Mouse (Mus musculus) thymus, adult 2 months (tissue): ENCODE measurements at regions not wholly inside any gene's neighbourhood (a gene's known extent, or its start where the extent isn't known, plus 50 kb on each side); places are given as distances from the start of the nearest gene placed in this dataset.

Source experiments
- DNase-seq: peaks from one replicate; pipeline ENCODE4 v3.0.0; 2021
- H3K27ac ChIP-seq: fragments of 200-500 bp; 2 replicates; pipeline ENCODE4 v1.5.1; 2012; ENCODE audit warnings: low read length, control low read depth; ENCODE audit not compliant: control insufficient read depth, insufficient read depth
- H3K27me3 ChIP-seq: fragments of 200-500 bp; 2 replicates; pipeline ENCODE4 v1.6.1; 2012; ENCODE audit warnings: mild to moderate bottlenecking, low read length, moderate library complexity, mixed read lengths; ENCODE audit not compliant: control insufficient read depth, insufficient read depth
- H3K36me3 ChIP-seq: fragments of 200-500 bp; 2 replicates; pipeline ENCODE4 v1.6.1; 2012; ENCODE audit warnings: mild to moderate bottlenecking, low read length, moderate library complexity; ENCODE audit not compliant: control insufficient read depth, insufficient read depth
- H3K4me1 ChIP-seq: fragments of 200-500 bp; replicated peaks from 2 replicates; pipeline ENCODE4 v1.6.1; 2012; ENCODE audit warnings: low read length; ENCODE audit not compliant: control insufficient read depth, insufficient read depth
- H3K4me3 ChIP-seq: fragments of 200-500 bp; 2 replicates; pipeline ENCODE4 v1.5.1; 2012; ENCODE audit warnings: mild to moderate bottlenecking, low read length, control low read depth, moderate library complexity; ENCODE audit not compliant: control insufficient read depth, insufficient read depth
- CTCF ChIP-seq: fragments of 200-500 bp; IDR thresholded peaks from 2 replicates; pipeline ENCODE4 v1.5.1; 2012; ENCODE audit warnings: mild to moderate bottlenecking, control low read depth, low read length, moderate library complexity, borderline replicate concordance; ENCODE audit not compliant: control insufficient read depth, poor library complexity, insufficient read depth; ENCODE audit errors: extremely low read depth
- POLR2A ChIP-seq: fragments of 200-500 bp; IDR thresholded peaks from 2 replicates; pipeline ENCODE4 v1.6.1; 2012; ENCODE audit warnings: mild to moderate bottlenecking, low read length, control low read depth, moderate library complexity; ENCODE audit not compliant: control insufficient read depth, poor library complexity, insufficient read depth; ENCODE audit errors: extremely low read depth
- WGBS: fragments of 180-500 bp; shearing (Covaris S2); methylation state at CpG from one replicate; pipeline ENCODE4 v1.1.7; 2018; 5-methylcytosine and 5-hydroxymethylcytosine counted together

DNA sequence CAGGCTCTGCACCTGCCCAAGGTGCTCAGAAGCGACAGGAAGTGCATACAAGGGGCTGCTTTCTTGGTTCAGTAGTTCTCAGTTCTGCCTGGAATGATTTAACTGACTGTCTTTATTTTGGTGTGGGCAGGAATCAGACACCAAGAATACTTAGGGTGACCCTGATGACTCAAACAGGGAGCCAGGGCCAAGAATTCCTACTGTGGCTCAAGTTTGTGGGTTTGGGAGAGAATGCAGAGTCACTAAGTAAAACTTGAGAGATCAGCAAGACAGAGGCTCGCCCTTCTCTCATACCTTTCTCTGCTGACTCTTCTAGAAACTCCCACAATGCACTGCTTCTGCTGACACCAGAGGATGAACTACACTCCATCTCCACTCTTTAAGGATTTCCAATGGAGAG is 126.4 kb downstream of the Adra2a start:
- H3K4me1 ChIP-seq, result no peaks in the 10 kb centered on the region
- H3K4me3 ChIP-seq, result no peak overlapping the region
- no peaks in the 10 kb centered on the region for H3K27me3 ChIP-seq
- H3K36me3 ChIP-seq, result no peaks in the 10 kb centered on the region
- no peak for DNase-seq
- TF ChIP-seq CTCF (no peak), POLR2A (no peak)
- 67% methylated on average over 2 of the region's 2 CpGs for WGBS
- no peak overlapping the region for H3K27ac ChIP-seq

GRCm38 (mm10) chr19:54174090-54175055 is 130.4 kb downstream of the Adra2a start:
- Histone ChIP-seq H3K4me3 (no peak overlapping the region), H3K27ac (no peak overlapping the region), H3K4me1 (no peaks in the 10 kb centered on the region), H3K27me3 (no peaks in the 10 kb centered on the region), H3K36me3 (no peaks in the 10 kb centered on the region)
- TF ChIP-seq POLR2A, result no peak
- TF ChIP-seq CTCF, result no peak
- WGBS, result 87% methylated on average over 14 of the region's 14 CpGs
- DNase-seq, result no peak

DNA sequence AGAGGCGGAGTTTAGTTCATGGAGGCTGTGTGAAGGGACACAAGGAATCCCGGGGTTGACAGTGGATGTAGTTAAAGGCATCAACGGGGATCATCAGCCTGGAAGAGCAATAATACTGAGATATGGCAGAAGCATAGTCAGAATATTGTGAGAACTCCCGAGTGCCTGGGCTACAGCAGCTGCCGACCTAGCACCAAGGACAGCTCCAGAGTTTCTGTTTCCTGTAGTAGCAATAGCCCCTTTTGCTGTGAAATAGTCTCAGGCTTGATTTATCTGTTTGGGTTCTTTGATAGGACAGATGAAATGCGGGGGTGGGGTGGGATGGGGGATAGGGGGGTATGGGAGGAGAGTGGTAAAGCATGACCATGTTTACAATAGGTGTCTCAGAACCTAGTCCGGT is 131.8 kb downstream of the Adra2a start:
- H3K27ac ChIP-seq, result no peak overlapping the region
- 40% methylated on average over 7 of the region's 7 CpGs for WGBS
- no peak for DNase-seq
- TF ChIP-seq POLR2A (no peak), CTCF (no peak)
- no peaks in the 10 kb centered on the region for H3K27me3 ChIP-seq
- H3K4me3 ChIP-seq, result no peak overlapping the region
- H3K36me3 ChIP-seq, result no peaks in the 10 kb centered on the region
- H3K4me1 ChIP-seq, result no peaks in the 10 kb centered on the region

DNA sequence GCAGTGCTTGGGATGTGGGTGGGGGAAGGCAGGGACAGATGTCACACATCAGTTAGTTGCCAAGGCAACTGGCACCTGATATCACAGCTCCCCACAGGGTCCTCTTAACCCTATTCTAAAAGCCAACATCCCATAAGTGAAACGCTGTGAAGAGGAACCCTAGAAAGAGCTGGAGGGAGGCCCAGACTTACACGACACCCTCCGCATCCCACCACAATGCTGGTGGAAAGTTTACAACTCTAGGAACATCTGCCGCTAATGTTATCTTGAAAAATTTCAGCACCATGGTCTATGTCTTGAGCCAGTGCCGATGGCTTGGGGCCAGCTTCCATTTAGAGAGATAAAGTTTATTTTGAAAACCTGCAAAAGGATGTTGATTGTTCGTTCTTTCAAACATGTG is 133.5 kb downstream of the Adra2a start:
- no peaks in the 10 kb centered on the region for H3K36me3 ChIP-seq
- H3K27ac ChIP-seq, result no peak overlapping the region
- no peak for DNase-seq
- H3K4me3 ChIP-seq, result no peak overlapping the region
- no peak for TF ChIP-seq POLR2A
- no peak for TF ChIP-seq CTCF
- WGBS, result 81% methylated on average over 6 of the region's 6 CpGs
- H3K4me1 ChIP-seq, result no peaks in the 10 kb centered on the region
- no peaks in the 10 kb centered on the region for H3K27me3 ChIP-seq

DNA sequence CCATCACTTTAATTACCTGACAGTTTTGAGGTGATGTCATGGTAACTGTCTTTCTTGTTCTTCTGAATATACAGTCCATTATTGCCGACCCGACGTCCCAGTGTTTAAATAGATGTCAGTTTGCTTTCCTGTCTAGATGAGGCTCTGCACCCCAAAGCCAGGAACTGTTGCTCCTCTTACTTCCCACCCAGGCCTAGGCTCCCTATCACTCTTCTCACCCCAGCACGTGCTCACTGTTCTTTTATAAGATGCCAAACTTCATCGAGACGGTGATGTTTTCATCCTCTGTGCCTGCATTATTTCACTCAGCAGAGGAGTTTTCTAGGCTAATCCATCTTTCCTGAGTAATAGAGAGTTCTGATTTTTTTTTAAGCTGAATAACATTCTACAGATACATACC is 156.5 kb downstream of the Adra2a start:
- DNase-seq, result no peak
- TF ChIP-seq POLR2A, result no peak
- no peak for TF ChIP-seq CTCF
- Histone ChIP-seq H3K27me3 (no peaks in the 10 kb centered on the region), H3K4me3 (no peak overlapping the region), H3K36me3 (no peaks in the 10 kb centered on the region), H3K27ac (no peak overlapping the region), H3K4me1 (no peaks in the 10 kb centered on the region)
- WGBS, result 91% methylated on average over 6 of the region's 6 CpGs

GRCm38 (mm10) chr19:54202456-54202855 is 158.5 kb downstream of the Adra2a start:
- H3K27me3 ChIP-seq, result no peaks in the 10 kb centered on the region
- no peak for DNase-seq
- no peaks in the 10 kb centered on the region for H3K4me1 ChIP-seq
- no peak overlapping the region for H3K27ac ChIP-seq
- 90% methylated on average over 6 of the region's 6 CpGs for WGBS
- no peaks in the 10 kb centered on the region for H3K36me3 ChIP-seq
- no peak overlapping the region for H3K4me3 ChIP-seq
- no peak for TF ChIP-seq CTCF
- TF ChIP-seq POLR2A, result no peak
